Mouse (Mus musculus) ES-Bruce4 (cell line): Measurements from ENCODE around the gene Kcnma1. TPM values are rescaled to one million over a fixed set of nuclear protein-coding genes. Genes with fewer than 3 reads are reported as not detected.

Experiments used
- H3K27ac ChIP-seq: 2 replicates; pipeline ENCODE4 v1.5.1; 2012; ENCODE audit warnings: low read length, inconsistent platforms; ENCODE audit not compliant: insufficient read depth
- H3K27me3 ChIP-seq: 2 replicates; pipeline ENCODE4 v1.6.1; 2012; ENCODE audit warnings: mild to moderate bottlenecking, low read length, inconsistent platforms; ENCODE audit not compliant: control insufficient read depth, poor library complexity, insufficient read depth, severe bottlenecking
- H3K36me3 ChIP-seq: 2 replicates; pipeline ENCODE4 v1.6.1; 2012; ENCODE audit warnings: inconsistent platforms, mild to moderate bottlenecking, low read length, moderate library complexity; ENCODE audit not compliant: control insufficient read depth, poor library complexity, insufficient read depth, severe bottlenecking
- H3K4me1 ChIP-seq: one replicate; pipeline ENCODE4 v1.8.1; 2011; ENCODE audit warnings: low read length; ENCODE audit not compliant: control insufficient read depth, insufficient read depth
- H3K4me3 ChIP-seq: 2 replicates; pipeline ENCODE4 v1.5.1; 2011; ENCODE audit warnings: low read depth, mild to moderate bottlenecking, low read length
- H3K9ac ChIP-seq: 2 replicates; pipeline ENCODE4 v1.6.1; 2012; ENCODE audit warnings: low read depth, mild to moderate bottlenecking, inconsistent platforms; ENCODE audit not compliant: poor library complexity, severe bottlenecking
- H3K9me3 ChIP-seq: replicated peaks from 2 replicates; pipeline ENCODE4 v1.6.1; 2012; ENCODE audit warnings: mild to moderate bottlenecking, low read length, inconsistent platforms; ENCODE audit not compliant: control insufficient read depth, poor library complexity, insufficient read depth, severe bottlenecking
- CTCF ChIP-seq: IDR thresholded peaks from one replicate; pipeline ENCODE4 v1.8.1; 2011; ENCODE audit warnings: low read depth, low read length
- EP300 ChIP-seq: IDR thresholded peaks from 2 replicates; pipeline ENCODE4 v1.6.1; 2011; ENCODE audit warnings: low read depth, low read length; ENCODE audit not compliant: insufficient read depth
- POLR2A ChIP-seq: IDR thresholded peaks from one replicate; pipeline ENCODE4 v1.8.1; 2011; ENCODE audit warnings: low read length; ENCODE audit not compliant: insufficient read depth
- polyA plus RNA-seq: library from polyadenylated mRNA; stranded (reverse); fragments of >200 nt; gene quantifications from 2 replicates; pipeline ENCODE4 v1.2.4, GENCODE M21; 2011; ENCODE audit warnings: low read depth; ENCODE audit not compliant: missing spikeins, insufficient read depth, insufficient read length

The Kcnma1 gene
- polyA plus RNA-seq, 1 experiment: 1.8 TPM

GRCm38 (mm10) chr14:23899462-23899861 lies 114.8 kb downstream of the Kcnma1 start:
- no peak for TF ChIP-seq CTCF
- TF ChIP-seq EP300: no peak
- TF ChIP-seq POLR2A: no peak
- H3K4me3 ChIP-seq: no peak overlapping the region
- no peak overlapping the region for H3K9ac ChIP-seq
- H3K27me3 ChIP-seq: no peaks in the 10 kb centered on the region
- H3K9me3 ChIP-seq: no peaks in the 10 kb centered on the region
- H3K4me1 ChIP-seq: no peaks in the 10 kb centered on the region
- no peak overlapping the region for H3K27ac ChIP-seq
- no peaks in the 10 kb centered on the region for H3K36me3 ChIP-seq

- no peak for TF ChIP-seq CTCF
- TF ChIP-seq EP300: no peak
- TF ChIP-seq POLR2A: no peak
- Histone ChIP-seq H3K36me3 (no peaks in the 10 kb centered on the region), H3K27ac (no peak overlapping the region), H3K4me1 (no peaks in the 10 kb centered on the region), H3K4me3 (no peak overlapping the region), H3K9me3 (no peaks in the 10 kb centered on the region), H3K27me3 (no peaks in the 10 kb centered on the region), H3K9ac (no peak overlapping the region)
These were observed 116.5 kb downstream of the Kcnma1 start for GRCm38 (mm10) chr14:23897815-23898214.

- no peak for TF ChIP-seq POLR2A
- TF ChIP-seq CTCF: no peak
- TF ChIP-seq EP300: no peak
- H3K27ac ChIP-seq: no peak overlapping the region
- H3K27me3 ChIP-seq: no peaks in the 10 kb centered on the region
- no peaks in the 10 kb centered on the region for H3K4me1 ChIP-seq
- no peaks in the 10 kb centered on the region for H3K9me3 ChIP-seq
- no peaks in the 10 kb centered on the region for H3K36me3 ChIP-seq
- H3K9ac ChIP-seq: no peak overlapping the region
- no peak overlapping the region for H3K4me3 ChIP-seq
These were observed 118.3 kb downstream of the Kcnma1 start for GRCm38 (mm10) chr14:23896036-23896435.

- Histone ChIP-seq H3K36me3 (no peaks in the 10 kb centered on the region), H3K4me3 (no peak overlapping the region), H3K4me1 (no peaks in the 10 kb centered on the region), H3K27me3 (no peaks in the 10 kb centered on the region), H3K27ac (no peak overlapping the region), H3K9me3 (no peaks in the 10 kb centered on the region), H3K9ac (no peak overlapping the region)
- TF ChIP-seq CTCF: no peak
These were observed 128.2 kb downstream of the Kcnma1 start for GRCm38 (mm10) chr14:23886112-23886511.

GRCm38 (mm10) chr14:23885539-23885938 lies 128.8 kb downstream of the Kcnma1 start:
- TF ChIP-seq CTCF (no peak), EP300 (no peak), POLR2A (no peak)
- Histone ChIP-seq H3K27ac (no peak overlapping the region), H3K36me3 (no peaks in the 10 kb centered on the region), H3K9ac (no peak overlapping the region), H3K4me1 (no peaks in the 10 kb centered on the region), H3K4me3 (no peak overlapping the region), H3K9me3 (no peaks in the 10 kb centered on the region), H3K27me3 (no peaks in the 10 kb centered on the region)

GRCm38 (mm10) chr14:23885071-23885470 lies 129.2 kb downstream of the Kcnma1 start:
- Histone ChIP-seq H3K27ac (no peak overlapping the region), H3K9me3 (no peaks in the 10 kb centered on the region)
- TF ChIP-seq EP300 (no peak), CTCF (no peak), POLR2A (no peak)

More at GRCm38 (mm10) chr14:23885071-23885470, 129.2 kb downstream of the Kcnma1 start:
- Histone ChIP-seq H3K4me3 (no peak overlapping the region), H3K4me1 (no peaks in the 10 kb centered on the region), H3K36me3 (no peaks in the 10 kb centered on the region), H3K9ac (no peak overlapping the region), H3K27me3 (no peaks in the 10 kb centered on the region)
